Mouse (Mus musculus): ENCODE results near the gene Lpxn.

- TF ChIP-seq CTCF (IDR thresholded peaks at IDR 0.05; ENCODE audit: low read depth, low read length) (no peak), POLR2A (IDR thresholded peaks at IDR 0.05; ENCODE audit: extremely low read depth, insufficient read depth, low read length) (no peak)
Observed at GRCm38 (mm10) chr19:12758936-12759478, 37.0 kb upstream of the Lpxn start.
